Mouse (Mus musculus) cortical plate, adult 2 months (tissue): Measurements from ENCODE around the gene Magi1. TPM values are rescaled to one million over a fixed set of nuclear protein-coding genes. Genes with fewer than 3 reads are reported as not detected.

Source experiments
- H3K27ac ChIP-seq: fragments of 200-500 bp; 2 replicates; pipeline ENCODE4 v1.5.1; 2012; ENCODE audit warnings: low read length, control low read depth, inconsistent platforms; ENCODE audit not compliant: insufficient read depth
- H3K4me1 ChIP-seq: fragments of 200-500 bp; 2 replicates; pipeline ENCODE4 v1.6.1; 2011; ENCODE audit warnings: low read length; ENCODE audit not compliant: control insufficient read depth, insufficient read depth
- H3K4me3 ChIP-seq: fragments of 200-500 bp; 2 replicates; pipeline ENCODE4 v1.5.1; 2011; ENCODE audit warnings: mild to moderate bottlenecking, low read length, control low read depth; ENCODE audit not compliant: insufficient read depth
- CTCF ChIP-seq: fragments of 200-500 bp; IDR thresholded peaks from 2 replicates; pipeline ENCODE4 v1.5.1; 2011; ENCODE audit warnings: mild to moderate bottlenecking, control low read depth, low read length; ENCODE audit not compliant: insufficient read depth; ENCODE audit errors: extremely low read depth
- POLR2A ChIP-seq: fragments of 200-500 bp; IDR thresholded peaks from 2 replicates; pipeline ENCODE4 v1.6.1; 2011; ENCODE audit warnings: mild to moderate bottlenecking, low read length, control low read depth; ENCODE audit not compliant: insufficient read depth; ENCODE audit errors: extremely low read depth
- polyA plus RNA-seq: library from polyadenylated mRNA; depleted of rRNA; stranded (reverse); fragments of >200 nt; gene quantifications from 2 replicates; pipeline ENCODE4 v1.2.3, GENCODE M21; 2012

Magi1 gene
- polyA plus RNA-seq, 1 experiment, result 39.5 TPM

DNA sequence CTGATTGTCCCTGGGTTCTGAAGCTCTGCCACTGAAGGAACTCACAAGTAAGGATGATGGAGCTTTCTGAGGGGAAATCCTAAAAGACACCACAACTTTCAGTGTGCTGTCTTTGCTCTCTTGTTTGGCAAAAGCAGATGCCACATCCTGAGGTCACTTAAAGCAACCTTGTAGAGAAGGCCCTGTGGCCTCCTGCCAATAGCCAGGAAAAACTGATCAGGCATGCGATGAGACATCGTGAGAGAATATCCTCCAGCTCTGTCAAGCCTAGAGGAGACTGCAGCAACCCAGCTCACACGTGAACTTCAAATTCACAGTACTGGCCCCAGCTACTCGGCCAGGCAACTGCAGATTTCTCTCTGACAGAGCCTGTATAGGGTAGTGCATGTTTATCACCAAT, 412.2 kb downstream of the Magi1 start:
- TF ChIP-seq POLR2A (no peak), CTCF (no peak)
- Histone ChIP-seq H3K4me3 (no peak overlapping the region), H3K4me1 (peaks cover 6% of the 10 kb centered on the region), H3K27ac (no peak overlapping the region)

DNA sequence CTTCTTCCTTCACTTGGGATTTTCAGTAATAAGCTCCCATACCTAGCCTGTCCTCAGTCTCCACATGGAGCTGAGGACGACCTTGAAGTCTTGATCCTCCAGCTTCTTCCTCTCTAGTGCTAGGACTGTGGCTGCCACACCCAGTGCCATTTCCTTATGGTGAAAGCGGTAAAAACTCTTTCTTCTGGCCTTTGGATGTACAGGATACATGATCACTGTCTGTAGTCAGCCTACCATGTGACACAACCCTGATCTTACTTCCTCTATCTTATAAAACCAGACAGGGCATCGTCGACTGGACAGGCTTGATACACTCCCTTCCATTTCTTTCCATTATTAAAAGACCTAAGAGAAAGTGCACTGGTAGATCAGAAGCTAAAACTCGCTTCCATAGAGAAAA, 413.7 kb downstream of the Magi1 start:
- no peak overlapping the region for H3K27ac ChIP-seq
- H3K4me3 ChIP-seq, result no peak overlapping the region
- TF ChIP-seq CTCF (no peak), POLR2A (no peak)
- H3K4me1 ChIP-seq, result peaks cover 6% of the 10 kb centered on the region

DNA sequence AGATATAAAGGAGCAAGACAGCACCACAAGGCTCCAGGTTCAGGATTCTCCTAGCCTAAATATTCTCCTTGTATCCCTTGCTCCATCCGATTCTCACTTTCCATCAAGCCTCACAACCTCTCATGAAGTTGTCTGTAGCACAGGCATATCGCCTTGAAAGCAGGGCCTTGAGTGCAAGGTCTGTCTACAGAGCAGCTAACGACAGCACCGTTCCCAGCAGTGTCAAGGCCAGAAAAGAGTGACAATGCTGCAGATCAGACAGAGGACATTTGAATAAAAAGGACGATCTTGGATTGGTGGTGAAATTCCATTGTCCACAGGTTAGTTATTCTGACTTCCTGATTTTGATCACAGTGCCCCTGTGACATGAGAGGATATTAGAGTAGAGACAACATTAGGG, 421.5 kb downstream of the Magi1 start:
- no peaks in the 10 kb centered on the region for H3K4me1 ChIP-seq
- H3K27ac ChIP-seq, result no peak overlapping the region
- H3K4me3 ChIP-seq, result no peak overlapping the region
- TF ChIP-seq POLR2A (no peak), CTCF (no peak)

DNA sequence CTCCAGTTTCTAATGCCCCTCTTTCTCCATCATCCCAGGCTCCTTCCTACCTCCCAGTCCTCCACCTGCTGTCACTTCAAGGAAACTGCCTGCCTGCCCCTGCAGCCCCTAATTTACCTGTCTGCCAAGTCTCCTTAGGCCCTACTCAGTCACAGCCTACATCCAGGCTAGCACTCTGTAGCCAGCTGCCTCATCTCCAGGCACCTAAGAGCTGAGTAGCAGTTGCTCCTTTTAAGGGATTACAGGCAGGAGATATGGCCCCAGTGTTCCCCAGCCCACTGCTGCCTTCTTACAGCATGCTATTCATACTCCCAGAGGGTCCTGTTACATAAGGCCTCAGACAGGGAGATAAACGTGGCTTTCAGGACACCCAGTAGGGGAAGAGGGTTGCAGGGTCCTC, 426.9 kb downstream of the Magi1 start:
- Histone ChIP-seq H3K4me3 (no peak overlapping the region), H3K4me1 (peaks cover 10% of the 10 kb centered on the region), H3K27ac (peak overlapping the region; percentile 32)
- no peak for TF ChIP-seq POLR2A
- TF ChIP-seq CTCF, result no peak

DNA sequence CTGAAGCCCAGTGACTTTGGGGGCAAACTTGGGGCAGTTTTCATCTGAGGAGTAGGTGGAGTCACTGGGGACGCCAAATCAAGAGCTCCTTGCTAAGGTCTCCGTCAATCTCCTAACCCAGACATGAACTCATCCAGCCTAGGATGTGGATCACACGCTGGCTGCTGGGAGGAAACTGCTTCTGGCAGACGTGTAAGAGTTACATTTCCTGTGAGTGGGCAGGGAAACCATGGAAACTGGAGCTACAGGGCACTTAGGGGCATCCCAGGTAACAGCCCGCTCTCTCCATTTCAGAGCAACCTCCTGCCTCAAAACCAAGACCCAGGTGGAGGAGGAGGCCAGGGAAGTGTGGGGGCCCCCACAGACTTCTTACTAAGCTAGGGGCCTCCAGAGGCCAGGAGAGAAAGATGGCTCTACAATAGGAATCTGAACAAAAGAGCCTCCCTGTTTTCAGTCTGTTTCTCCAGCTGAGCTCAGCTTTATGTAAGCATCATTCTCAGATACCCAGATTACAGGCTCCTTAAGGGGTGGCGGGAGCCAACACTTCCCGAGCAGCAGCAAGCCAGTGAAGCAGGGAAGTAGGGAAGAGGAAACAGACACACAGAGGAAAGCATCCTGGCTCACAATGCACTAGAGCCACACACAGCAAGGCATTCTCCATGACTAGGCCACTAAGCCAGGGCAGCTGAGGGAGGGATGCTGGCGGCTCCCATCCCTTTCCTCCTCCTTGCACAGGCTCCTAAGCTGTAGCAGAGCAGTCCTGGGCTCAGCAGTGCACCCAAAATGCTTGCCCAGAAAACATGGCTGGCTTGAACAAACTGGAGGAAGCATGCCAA, 427.7 kb downstream of the Magi1 start:
- Histone ChIP-seq H3K4me1 (peaks cover 10% of the 10 kb centered on the region), H3K4me3 (no peak overlapping the region), H3K27ac (peak overlapping the region; percentile 32)
- TF ChIP-seq POLR2A (0 out of 2 replicates have a peak, but pooled peaks have one; percentile 15), CTCF (no peak)

DNA sequence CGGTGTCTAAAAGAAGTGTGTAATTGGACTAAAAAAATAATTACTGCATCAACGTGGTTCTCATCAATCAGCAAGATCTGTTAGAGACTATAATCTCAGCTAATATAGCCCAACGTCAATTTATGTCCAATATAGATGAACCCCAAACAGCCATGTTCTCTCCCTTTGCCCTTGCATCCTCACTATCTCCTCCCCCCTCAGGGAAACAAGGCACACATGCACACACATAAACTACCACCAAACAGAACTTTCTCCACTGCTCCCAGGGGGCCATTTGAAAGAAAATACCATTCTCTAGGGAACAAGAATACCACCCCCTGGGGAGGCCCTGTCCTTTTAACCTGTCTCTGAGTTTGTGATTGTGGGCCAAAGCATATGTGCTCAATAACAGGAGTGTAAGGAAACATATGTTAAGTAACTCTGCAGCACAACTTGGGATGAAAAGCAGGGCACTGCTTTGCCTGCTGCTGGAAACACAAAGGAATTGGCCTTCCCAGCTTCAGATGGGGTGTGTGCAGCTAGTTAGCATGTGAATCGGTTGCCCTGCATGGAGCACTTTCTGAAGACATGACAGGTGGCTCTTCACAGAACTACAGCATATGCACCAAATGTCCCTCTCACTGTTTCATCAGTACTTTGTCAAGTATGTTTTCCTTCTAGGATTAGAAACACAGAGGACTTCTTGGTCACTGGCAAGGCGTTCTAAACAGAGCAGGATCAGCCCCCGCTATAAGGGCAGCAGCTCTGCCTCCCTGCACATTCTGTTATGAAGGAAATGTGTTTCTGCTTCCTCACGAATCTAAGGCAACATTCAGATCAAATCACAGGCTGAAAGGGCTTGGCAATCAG, 434.6 kb downstream of the Magi1 start:
- TF ChIP-seq CTCF (no peak), POLR2A (no peak)
- H3K4me1 ChIP-seq, result peaks cover 10% of the 10 kb centered on the region
- H3K27ac ChIP-seq, result no peak overlapping the region
- no peak overlapping the region for H3K4me3 ChIP-seq

DNA sequence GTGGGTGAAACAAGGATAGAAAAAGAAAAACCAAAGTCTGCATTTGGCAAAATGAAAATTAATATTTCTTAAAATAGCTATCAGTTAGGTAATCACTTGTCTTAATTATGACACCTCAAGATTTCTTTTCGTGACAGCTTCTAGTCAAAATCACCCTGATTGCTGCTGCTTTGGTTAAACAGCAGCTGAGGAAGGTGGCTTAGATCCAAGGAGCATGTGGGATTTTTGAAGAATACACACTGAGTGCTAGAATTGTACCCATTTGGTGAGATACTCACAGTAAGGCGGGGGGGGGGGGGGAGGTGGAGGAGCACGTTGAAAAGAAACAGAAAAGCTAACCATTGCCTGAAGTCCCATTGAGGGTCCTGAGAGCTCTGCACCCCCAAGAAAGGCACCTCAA, 438.2 kb downstream of the Magi1 start:
- no peak overlapping the region for H3K4me3 ChIP-seq
- H3K27ac ChIP-seq, result no peak overlapping the region
- peaks cover 10% of the 10 kb centered on the region for H3K4me1 ChIP-seq
- no peak for TF ChIP-seq CTCF
- TF ChIP-seq POLR2A, result no peak

DNA sequence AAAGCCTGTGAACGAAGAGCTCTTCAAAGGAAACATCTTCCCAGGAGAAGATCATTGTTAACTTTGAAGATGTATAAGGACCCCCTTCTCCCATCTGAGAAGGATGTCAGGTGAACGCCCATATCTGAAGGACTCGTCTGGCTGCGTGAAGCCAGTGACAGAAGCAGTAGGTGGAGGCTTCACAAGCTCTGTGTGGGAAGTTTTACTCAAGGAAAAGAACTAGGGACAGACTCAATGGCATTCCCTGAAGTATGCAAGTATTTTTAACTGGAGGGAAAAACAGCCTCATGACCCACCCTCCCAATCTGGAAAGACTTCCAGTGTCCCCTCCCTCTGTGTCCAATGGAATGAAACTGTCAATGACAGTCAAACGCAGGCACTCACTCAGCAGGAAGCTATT, 438.6 kb downstream of the Magi1 start:
- H3K4me3 ChIP-seq, result no peak overlapping the region
- peaks cover 10% of the 10 kb centered on the region for H3K4me1 ChIP-seq
- TF ChIP-seq CTCF (no peak), POLR2A (no peak)
- H3K27ac ChIP-seq, result no peak overlapping the region

DNA sequence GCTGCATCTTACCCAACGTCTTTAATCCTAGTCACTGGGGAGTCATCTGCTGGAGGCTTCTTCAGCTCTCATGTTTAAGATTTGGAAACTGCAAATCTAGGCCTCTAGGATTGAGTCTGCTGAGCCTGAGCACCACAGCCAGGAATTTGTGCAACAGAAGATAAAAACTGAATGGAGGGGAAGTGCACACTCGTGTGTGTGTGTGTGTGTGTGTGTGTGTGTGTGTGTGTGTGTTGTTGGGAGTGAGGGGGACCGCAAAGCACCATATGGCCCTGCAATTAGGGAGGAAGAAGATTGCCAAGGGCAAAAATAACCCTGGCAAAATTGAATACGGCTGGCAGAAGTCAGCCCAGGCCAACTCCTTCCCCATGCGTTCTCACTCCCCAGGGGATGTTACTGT, 439.1 kb downstream of the Magi1 start:
- no peak overlapping the region for H3K27ac ChIP-seq
- no peak for TF ChIP-seq CTCF
- TF ChIP-seq POLR2A, result no peak
- H3K4me3 ChIP-seq, result no peak overlapping the region
- peaks cover 9% of the 10 kb centered on the region for H3K4me1 ChIP-seq
